Mouse (Mus musculus) liver, embryonic 16.5 days (tissue): ENCODE data around the gene Smyd2. TPM values are rescaled to one million over a fixed set of nuclear protein-coding genes. Genes with fewer than 3 reads are reported as not detected.
A peak's percentile ranks its signal among the peaks of the same experiment; 100 is the strongest.

Source experiments
- ATAC-seq: fragments of 200-750 bp; cut with Nextera tagmentation; 2 replicates; pipeline ENCODE4 v1.8.0; 2017; ENCODE audit warnings: low read depth, mild to moderate bottlenecking, moderate number of reproducible peaks, moderate library complexity
- H3K27ac ChIP-seq: fragments of 300-500 bp; sonication (generic); 2 replicates; pipeline ENCODE4 v1.5.1; 2014; ENCODE audit warnings: mild to moderate bottlenecking, low read length
- H3K27me3 ChIP-seq: fragments of 300-500 bp; sonication (generic); 2 replicates; pipeline ENCODE4 v1.6.1; 2014; ENCODE audit warnings: low read depth, low read length, mixed read lengths; ENCODE audit not compliant: control insufficient read depth, insufficient read depth
- H3K36me3 ChIP-seq: fragments of 300-500 bp; sonication (generic); 2 replicates; pipeline ENCODE4 v1.6.1; 2014; ENCODE audit warnings: mild to moderate bottlenecking; ENCODE audit not compliant: control insufficient read depth, insufficient read depth
- H3K4me1 ChIP-seq: fragments of 300-500 bp; sonication (generic); 2 replicates; pipeline ENCODE4 v1.6.1; 2014; ENCODE audit warnings: low read depth, low read length, mixed read lengths; ENCODE audit not compliant: control insufficient read depth
- H3K4me2 ChIP-seq: fragments of 300-500 bp; sonication (generic); 2 replicates; pipeline ENCODE4 v1.6.1; 2014; ENCODE audit warnings: low read depth, low read length, mixed read lengths
- H3K4me3 ChIP-seq: fragments of 300-500 bp; sonication (generic); 2 replicates; pipeline ENCODE4 v1.5.1; 2014; ENCODE audit warnings: low read depth, mild to moderate bottlenecking, low read length
- H3K9ac ChIP-seq: fragments of 300-500 bp; sonication (generic); 2 replicates; pipeline ENCODE4 v1.6.1; 2014; ENCODE audit warnings: low read depth, low read length
- H3K9me3 ChIP-seq: fragments of 300-500 bp; sonication (generic); replicated peaks from 2 replicates; pipeline ENCODE4 v1.6.1; 2016; ENCODE audit warnings: low read length; ENCODE audit not compliant: control insufficient read depth
- WGBS: fragments of 180-500 bp; shearing (Covaris S2); extraction: QIAGEN DNeasy Blood & Tissue Kit; methylation state at CpG from one replicate; pipeline ENCODE4 v1.1.7; 2014; ENCODE audit not compliant: insufficient replicate concordance; 5-methylcytosine and 5-hydroxymethylcytosine counted together
- polyA plus RNA-seq: library from polyadenylated mRNA; unstranded; fragments of >200 nt; fragmentation: Nextera tagmentation; extraction: Ambion mirVana; gene quantifications from 2 replicates; pipeline ENCODE4 v1.2.1, GENCODE M21; 2015

The Smyd2 gene
- polyA plus RNA-seq, 1 experiment from 2014 or later, result 21.1 TPM

- WGBS, result 72% methylated on average over 11 of the region's 11 CpGs
- Histone ChIP-seq H3K27ac (no peak overlapping the region), H3K4me2 (no peak overlapping the region), H3K9me3 (no peaks in the 10 kb centered on the region), H3K4me1 (peaks cover 2% of the 10 kb centered on the region), H3K9ac (no peak overlapping the region), H3K36me3 (no peaks in the 10 kb centered on the region), H3K4me3 (no peak overlapping the region), H3K27me3 (no peaks in the 10 kb centered on the region)
- ATAC-seq, result no peak
Observed at GRCm38 (mm10) chr1:189849550-189849949, 72.6 kb downstream of the Smyd2 start.

- ATAC-seq, result no peak; the same call in 1 of the 2 replicates
- no peak overlapping the region for H3K9ac ChIP-seq
- 37% methylated on average over 2 of the region's 2 CpGs for WGBS
Observed at GRCm38 (mm10) chr1:189846319-189846718, 75.8 kb downstream of the Smyd2 start.

GRCm38 (mm10) chr1:189834166-189834565, 88.0 kb downstream of the Smyd2 start:
- ATAC-seq, result no peak
- Histone ChIP-seq H3K4me2 (no peak overlapping the region), H3K36me3 (no peaks in the 10 kb centered on the region), H3K9me3 (no peaks in the 10 kb centered on the region), H3K9ac (no peak overlapping the region), H3K4me1 (peaks cover 20% of the 10 kb centered on the region), H3K27ac (no peak overlapping the region), H3K27me3 (no peaks in the 10 kb centered on the region), H3K4me3 (no peak overlapping the region)
- WGBS, result 83% methylated on average over 13 of the region's 13 CpGs

More at GRCm38 (mm10) chr1:189846319-189846718, 75.8 kb downstream of the Smyd2 start:
- Histone ChIP-seq H3K4me1 (peaks cover 2% of the 10 kb centered on the region), H3K9me3 (no peaks in the 10 kb centered on the region), H3K4me2 (no peak overlapping the region), H3K27me3 (no peaks in the 10 kb centered on the region), H3K36me3 (no peaks in the 10 kb centered on the region), H3K27ac (no peak overlapping the region), H3K4me3 (no peak overlapping the region)

DNA sequence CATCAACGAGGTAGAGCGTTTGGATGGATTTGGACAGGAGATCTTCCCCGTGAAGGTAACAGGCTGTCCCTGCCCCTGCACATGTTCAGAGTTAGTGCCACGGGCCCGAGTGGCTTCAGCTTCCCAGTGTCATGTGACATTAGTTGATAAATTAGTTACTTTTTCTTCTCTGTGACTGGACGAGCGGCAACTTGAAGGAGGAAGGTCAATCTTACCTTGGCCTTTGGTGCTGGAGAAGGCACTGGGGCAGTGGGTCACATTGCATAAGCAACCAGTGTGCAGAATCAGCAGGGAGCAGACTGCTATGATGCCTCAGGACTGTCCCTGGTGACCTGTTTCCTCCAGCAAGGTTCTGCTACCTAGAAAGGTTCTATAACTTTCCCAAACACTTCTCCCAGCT, 88.8 kb downstream of the Smyd2 start:
- Histone ChIP-seq H3K4me2 (no peak overlapping the region), H3K27me3 (no peaks in the 10 kb centered on the region), H3K4me3 (no peak overlapping the region), H3K4me1 (peaks cover 20% of the 10 kb centered on the region), H3K36me3 (no peaks in the 10 kb centered on the region), H3K9me3 (no peaks in the 10 kb centered on the region), H3K9ac (no peak overlapping the region), H3K27ac (no peak overlapping the region)
- ATAC-seq, result no peak
- WGBS, result 73% methylated on average over 7 of the region's 7 CpGs

DNA sequence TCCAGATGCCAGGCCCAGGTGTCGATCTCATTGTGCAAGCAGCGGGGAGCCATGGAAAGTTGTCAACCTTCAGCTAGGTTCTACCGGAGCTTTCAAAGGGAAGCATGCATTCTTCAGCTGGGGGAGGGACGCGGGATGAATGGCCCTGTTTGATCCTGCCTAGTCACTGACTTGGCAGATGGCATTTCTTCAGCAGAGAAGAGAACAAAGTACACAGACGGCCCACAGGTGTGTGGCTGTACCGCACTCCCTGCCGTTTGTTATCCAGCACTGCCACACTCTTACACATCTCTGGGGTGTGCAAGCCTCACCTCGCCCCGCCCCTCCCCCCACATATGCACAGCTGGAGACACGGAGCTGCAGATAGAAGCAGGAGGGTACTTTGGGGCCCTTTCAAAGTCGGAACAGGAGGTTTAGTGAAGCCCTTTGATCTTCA, 91.3 kb downstream of the Smyd2 start:
- Histone ChIP-seq H3K27ac (no peak overlapping the region), H3K4me1 (peaks cover 20% of the 10 kb centered on the region), H3K27me3 (no peaks in the 10 kb centered on the region), H3K4me2 (peak overlapping the region; percentile 21; the same call in 1 of the 2 replicates), H3K36me3 (no peaks in the 10 kb centered on the region), H3K9me3 (no peaks in the 10 kb centered on the region), H3K9ac (no peak overlapping the region), H3K4me3 (no peak overlapping the region)
- peak; percentile 86 for ATAC-seq
- 16% methylated on average over 12 of the region's 12 CpGs for WGBS

Other genes with a start within 250 kb of the Smyd2 start
- 48.0 and 49.8 TPM in 2 replicates for gene Cenpf, start 234.3 kb downstream of the Smyd2 start, polyA plus RNA-seq
- 0.26 and 0.38 TPM in 2 replicates for gene Ptpn14, start 194.1 kb downstream of the Smyd2 start, polyA plus RNA-seq
- 6.8 and 7.6 TPM in 2 replicates for gene Prox1, start 248.4 kb upstream of the Smyd2 start, polyA plus RNA-seq